Mouse (Mus musculus) E14TG2a.4 (cell line): ENCODE data around the gene Pltp.

ENCODE experiments used
- CTCF ChIP-seq: conservative IDR thresholded peaks from 2 replicates; pipeline ENCODE4 v1.5.1; 2014; ENCODE audit warnings: low read length
- NANOG ChIP-seq: IDR thresholded peaks from 2 replicates; pipeline ENCODE4 v1.6.1; 2014; ENCODE audit warnings: borderline replicate concordance, low read length, mixed read lengths
- POU5F1 ChIP-seq: IDR thresholded peaks from 2 replicates; pipeline ENCODE4 v1.6.1; 2014; ENCODE audit warnings: low read length, borderline replicate concordance

- TF ChIP-seq CTCF (no peak), POU5F1 (no peak), NANOG (no peak)
These were observed 52.8 kb downstream of the Pltp start, which contains the start of the genes Acot8 and Zswim3 for GRCm38 (mm10) chr2:164804533-164805331.
